Mouse (Mus musculus) spleen, postnatal 36 days (tissue): ENCODE results near the gene Rasgef1b.

Experiments used
- DNase-seq, 2 experiments: peaks; one replicate each; pipeline ENCODE4 v3.0.0; 2022; ENCODE audit warnings: low spot score in 2 of 2, mixed read lengths in 1 of 2

Rasgef1b gene

GRCm38 (mm10) chr5:99707261-99707660 is 21.6 kb downstream of the Rasgef1b start:
- DNase-seq, result no peak

- DNase-seq, result no peak
Observed at GRCm38 (mm10) chr5:99701811-99702210, 27.1 kb downstream of the Rasgef1b start.

DNA sequence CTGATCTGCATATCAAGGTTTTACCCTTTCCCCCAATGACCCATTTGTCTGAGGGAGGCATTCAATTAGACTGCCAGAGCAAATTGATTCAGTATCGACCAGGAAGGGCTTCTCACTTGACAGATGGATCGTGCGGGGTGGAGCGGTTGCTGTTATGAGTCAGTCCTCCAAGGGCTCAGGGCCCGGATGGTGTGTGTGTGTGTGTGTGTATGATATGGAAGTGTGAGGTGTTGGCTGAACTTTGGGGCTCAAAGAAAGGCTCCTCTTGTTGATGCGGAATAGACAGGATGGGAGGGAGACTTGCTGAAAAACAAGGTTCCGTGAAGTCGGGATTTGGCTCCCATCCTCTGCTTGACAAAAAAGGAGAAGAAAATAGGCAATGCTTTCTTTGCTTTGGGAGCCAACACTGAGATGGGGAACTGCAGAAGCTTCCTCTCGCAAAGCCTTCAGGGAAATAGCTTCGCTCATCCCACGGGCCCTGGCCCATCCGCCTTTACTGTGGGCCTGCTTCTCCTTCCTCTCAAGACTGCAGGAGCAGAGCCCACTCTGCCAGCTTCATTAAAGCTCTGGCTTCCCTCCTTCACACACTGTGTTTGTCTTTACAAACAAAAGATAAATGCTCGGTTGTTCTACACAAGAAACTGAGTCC is 34.0 kb downstream of the Rasgef1b start:
- DNase-seq, result no peak

GRCm38 (mm10) chr5:99689909-99690308 is 39.0 kb downstream of the Rasgef1b start:
- DNase-seq, result no peak

GRCm38 (mm10) chr5:99687894-99688293 is 41.0 kb downstream of the Rasgef1b start:
- DNase-seq, result no peak

DNA sequence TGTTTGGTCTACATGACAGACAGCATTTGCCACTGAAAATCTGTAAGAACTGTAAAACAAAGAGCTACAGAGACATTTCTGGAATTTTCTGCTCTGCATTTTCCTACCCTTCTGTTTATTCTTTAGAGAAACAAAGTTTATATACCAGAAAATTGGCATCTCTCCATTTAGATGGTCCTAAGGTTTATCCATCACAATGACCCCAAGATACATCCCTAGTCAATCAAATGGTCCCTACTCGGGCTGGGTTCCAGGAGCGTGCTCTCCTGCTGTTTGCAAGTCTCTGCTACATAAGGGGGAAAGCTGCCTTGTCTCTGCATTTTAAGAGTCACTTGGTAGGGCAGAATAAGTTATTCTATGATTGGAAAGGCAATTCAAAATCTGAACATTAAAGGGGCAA is 44.8 kb downstream of the Rasgef1b start:
- DNase-seq, result no peak

DNA sequence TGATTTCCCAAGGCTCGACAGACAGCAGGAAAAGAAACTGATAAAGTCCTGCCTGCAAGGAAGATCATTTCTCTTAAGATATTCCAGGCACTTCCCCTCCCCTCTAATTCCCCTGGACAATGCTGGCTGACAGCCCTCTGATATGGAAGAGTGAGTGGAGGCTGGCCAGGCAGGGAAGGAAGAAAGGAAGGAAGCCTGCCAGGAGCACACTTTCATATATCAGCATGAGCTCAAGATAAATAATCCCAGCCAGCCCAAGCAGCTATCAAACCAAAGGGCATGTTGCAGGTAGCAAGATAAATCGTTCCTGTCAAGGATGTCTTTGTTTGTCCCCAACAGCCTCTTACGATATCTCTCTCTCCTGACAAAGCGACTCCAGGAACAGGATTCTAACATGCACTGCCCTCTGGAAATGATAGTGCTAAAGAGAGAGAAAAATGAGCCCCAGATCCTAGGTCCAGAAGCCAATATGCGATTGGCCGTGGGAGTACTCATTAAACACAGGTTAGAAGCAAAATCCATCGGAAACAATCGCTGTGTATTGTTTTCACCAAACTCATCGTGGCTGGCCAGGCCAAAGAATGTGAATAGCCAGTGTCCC is 58.8 kb downstream of the Rasgef1b start:
- DNase-seq, result no peak

DNA sequence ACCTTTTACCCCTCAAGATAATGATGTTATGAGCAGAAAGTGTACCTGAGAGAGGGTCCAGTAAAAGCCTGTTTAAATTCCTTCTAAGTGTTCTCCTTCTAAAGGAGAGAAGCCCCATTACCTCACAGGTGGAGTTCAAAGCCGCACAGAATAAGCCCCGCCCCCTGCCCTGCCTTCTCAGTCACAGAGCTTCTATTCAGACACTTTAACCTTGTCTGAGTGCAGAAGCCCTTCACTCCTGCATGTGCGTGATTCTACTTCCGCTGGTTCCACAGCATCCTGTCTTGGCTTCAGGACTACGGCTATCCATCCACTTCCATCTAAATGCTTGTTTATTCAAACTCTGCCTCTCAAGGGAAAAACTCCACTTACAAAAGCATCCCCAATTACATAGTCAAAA is 72.8 kb downstream of the Rasgef1b start:
- no peak for DNase-seq

- DNase-seq, result no peak
Observed at GRCm38 (mm10) chr5:99652931-99653330, 75.9 kb downstream of the Rasgef1b start.

DNA sequence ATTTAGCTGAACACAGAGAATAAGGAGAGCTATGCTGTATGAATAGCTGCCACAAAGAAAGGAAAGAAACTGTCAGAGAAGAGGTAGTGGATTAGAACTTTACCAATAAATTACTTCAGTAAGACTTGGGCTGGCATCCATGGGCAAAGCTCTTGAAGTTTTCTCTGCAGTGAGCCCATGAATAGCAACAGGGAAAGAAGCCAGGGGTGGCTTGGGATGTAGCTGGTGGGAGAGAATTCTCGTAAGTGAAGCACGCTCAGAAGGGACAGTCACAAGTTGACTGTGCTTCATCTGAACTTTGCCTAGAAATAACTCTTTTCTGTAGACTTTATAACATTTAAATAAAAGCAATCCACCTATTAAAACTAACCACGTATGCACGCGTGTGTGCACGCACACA is 87.5 kb downstream of the Rasgef1b start:
- no peak for DNase-seq

DNA sequence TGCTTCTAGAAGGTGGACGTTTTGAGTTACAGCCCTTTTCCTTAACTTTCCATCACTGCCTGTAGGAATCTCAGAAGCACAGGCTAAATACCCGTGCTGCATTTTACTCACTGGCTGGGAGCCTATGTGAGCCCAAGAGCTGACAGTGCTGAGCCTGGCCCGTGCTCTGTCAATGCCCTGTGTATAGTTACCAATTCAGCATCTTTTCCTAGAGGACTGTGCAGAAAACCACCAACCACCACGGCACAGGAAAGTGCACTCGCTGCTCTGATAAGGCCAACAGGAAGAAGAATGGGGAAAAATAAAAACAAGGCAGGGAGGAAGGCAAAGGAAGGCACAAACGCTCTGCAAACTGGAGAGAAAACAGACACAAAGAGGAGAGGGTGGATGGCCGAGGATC is 92.3 kb downstream of the Rasgef1b start:
- no peak for DNase-seq

GRCm38 (mm10) chr5:99634010-99634541 is 94.8 kb downstream of the Rasgef1b start:
- DNase-seq, result no peak

GRCm38 (mm10) chr5:99633548-99633947 is 95.3 kb downstream of the Rasgef1b start:
- DNase-seq, result no peak

GRCm38 (mm10) chr5:99632649-99633310 is 96.1 kb downstream of the Rasgef1b start:
- DNase-seq, result no peak

- DNase-seq, result peak; percentile 18 to 37
Observed at GRCm38 (mm10) chr5:99630087-99630486, 98.8 kb downstream of the Rasgef1b start.

- DNase-seq, result no peak
Observed at GRCm38 (mm10) chr5:99625603-99626002, 103.3 kb downstream of the Rasgef1b start.

DNA sequence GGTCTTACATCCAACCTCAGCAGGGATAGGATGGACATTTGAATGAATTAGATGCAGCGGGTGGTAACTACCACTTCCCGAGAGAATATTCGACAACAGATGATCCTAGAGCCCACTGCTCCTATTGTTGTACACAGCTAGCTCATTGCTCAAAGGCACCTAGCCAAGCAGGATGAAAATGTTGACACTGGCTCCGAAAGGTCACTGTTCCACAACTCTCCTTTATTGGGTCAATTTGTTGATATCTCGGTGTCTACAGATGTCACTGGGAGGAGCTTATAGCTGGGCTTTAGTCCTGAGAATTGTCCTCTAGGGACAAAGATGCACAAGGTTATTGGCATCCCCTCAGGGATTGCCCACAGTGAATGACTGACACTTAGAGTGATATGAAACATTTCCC is 108.1 kb downstream of the Rasgef1b start:
- DNase-seq, result no peak

DNA sequence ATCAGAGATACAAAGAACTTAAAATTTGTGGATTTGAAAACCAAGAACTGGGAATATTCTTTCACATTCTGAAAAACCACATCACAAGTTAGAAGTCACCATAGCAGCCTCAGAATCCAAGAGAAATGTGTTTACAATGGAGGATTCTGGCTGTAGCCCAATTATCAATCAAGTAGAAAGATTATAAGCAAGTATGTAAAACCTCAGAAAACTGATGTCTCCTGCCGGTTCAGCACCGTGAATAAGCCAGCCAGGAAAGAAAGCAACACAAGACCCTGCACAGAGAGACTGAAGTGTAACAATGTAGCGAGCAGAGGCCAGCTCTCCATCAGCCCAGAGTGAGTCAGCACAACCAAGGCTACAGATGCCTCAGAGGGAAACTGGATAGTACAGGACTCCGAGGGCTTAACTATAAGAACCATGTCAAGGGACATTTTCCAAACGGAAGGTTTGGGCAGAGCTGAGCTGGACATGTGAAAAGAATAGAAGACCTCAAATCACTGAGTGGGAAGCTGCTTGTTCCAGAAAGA is 111.5 kb downstream of the Rasgef1b start:
- DNase-seq, result no peak

- DNase-seq, result no peak
Observed at GRCm38 (mm10) chr5:99613321-99614118, 115.3 kb downstream of the Rasgef1b start.

DNA sequence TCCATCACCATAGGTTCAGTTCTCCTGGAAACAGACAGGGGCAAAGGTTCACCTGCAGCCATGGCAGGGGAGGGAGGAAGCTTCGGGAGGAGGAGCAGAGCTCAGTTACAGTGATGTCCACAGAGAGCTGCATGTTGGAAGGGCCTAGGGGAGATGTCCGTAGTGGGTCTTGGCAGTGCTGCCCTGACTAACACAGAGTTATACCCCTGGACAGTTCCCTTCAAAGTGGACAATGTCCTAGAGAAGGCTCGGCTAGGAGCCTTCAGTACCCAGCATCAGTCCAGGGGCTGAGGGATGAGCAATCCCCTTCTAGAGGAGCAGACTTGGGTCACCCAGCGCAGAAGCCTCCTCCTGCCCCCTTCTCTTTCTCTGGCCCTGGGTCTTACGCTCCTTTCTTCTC is 121.3 kb downstream of the Rasgef1b start:
- DNase-seq, result no peak

- DNase-seq, result no peak
Observed at GRCm38 (mm10) chr5:99606164-99606858, 122.6 kb downstream of the Rasgef1b start.
